Mouse (Mus musculus) embryonic facial prominence, embryonic 15.5 days (tissue): Measurements from ENCODE around the gene Sfi1. TPM values are rescaled to one million over a fixed set of nuclear protein-coding genes. Genes with fewer than 3 reads are reported as not detected.
"Not testable (repeated sequence)": the region's sequence is repeated elsewhere in the genome, so short reads cannot be mapped to it uniquely, and the experiment has no call there.

Source experiments
- ATAC-seq: fragments of 200-750 bp; cut with Nextera tagmentation; 2 replicates; pipeline ENCODE4 v1.8.0; 2017; ENCODE audit warnings: low read depth, moderate TSS enrichment; ENCODE audit not compliant: insufficient number of reproducible peaks, low FRiP score, low TSS enrichment
- H3K27ac ChIP-seq: fragments of 300-500 bp; sonication (generic); replicated peaks from 2 replicates; pipeline ENCODE4 v1.5.1; 2015; ENCODE audit warnings: mild to moderate bottlenecking, inconsistent platforms
- H3K27me3 ChIP-seq: fragments of 300-500 bp; sonication (generic); 2 replicates; pipeline ENCODE4 v1.6.1; 2015; ENCODE audit warnings: inconsistent platforms
- H3K36me3 ChIP-seq: fragments of 300-500 bp; sonication (generic); 2 replicates; pipeline ENCODE4 v1.6.1; 2015; ENCODE audit warnings: mild to moderate bottlenecking, inconsistent platforms
- H3K4me1 ChIP-seq: fragments of 300-500 bp; sonication (generic); 2 replicates; pipeline ENCODE4 v1.6.1; 2015; ENCODE audit warnings: inconsistent platforms
- H3K4me2 ChIP-seq: fragments of 300-500 bp; sonication (generic); replicated peaks from 2 replicates; pipeline ENCODE4 v1.6.1; 2015; ENCODE audit warnings: mild to moderate bottlenecking, inconsistent platforms
- H3K4me3 ChIP-seq: fragments of 300-500 bp; sonication (generic); replicated peaks from 2 replicates; pipeline ENCODE4 v1.5.1; 2015; ENCODE audit warnings: mild to moderate bottlenecking, inconsistent platforms
- H3K9ac ChIP-seq: fragments of 300-500 bp; sonication (generic); 2 replicates; pipeline ENCODE4 v1.6.1; 2015; ENCODE audit warnings: inconsistent platforms
- H3K9me3 ChIP-seq: fragments of 300-500 bp; sonication (generic); replicated peaks from 2 replicates; pipeline ENCODE4 v1.6.1; 2016; ENCODE audit warnings: inconsistent platforms
- WGBS: fragments of 180-500 bp; shearing (Covaris S2); methylation state at CpG from one replicate; pipeline ENCODE4 v1.1.7; 2015; 5-methylcytosine and 5-hydroxymethylcytosine counted together
- polyA plus RNA-seq: library from polyadenylated mRNA; unstranded; fragments of >200 nt; fragmentation: Nextera tagmentation; extraction: Ambion mirVana; gene quantifications from 2 replicates; pipeline ENCODE4 v1.2.1, GENCODE M21; 2015

The Sfi1 gene
- polyA plus RNA-seq, 1 experiment from 2014 or later, result 18.6 TPM

- H3K9me3 ChIP-seq, result peaks cover 11% of the 10 kb centered on the region
- ATAC-seq, H3K4me3 ChIP-seq, H3K4me2 ChIP-seq, H3K27ac ChIP-seq, H3K9ac ChIP-seq, H3K36me3 ChIP-seq, H3K27me3 ChIP-seq, H3K4me1 ChIP-seq: not testable (repeated sequence)
- WGBS, result 83% methylated on average over 3 of the region's 4 CpGs
Measured at GRCm38 (mm10) chr11:3125922-3126321, 67.3 kb downstream of the Sfi1 start.

DNA sequence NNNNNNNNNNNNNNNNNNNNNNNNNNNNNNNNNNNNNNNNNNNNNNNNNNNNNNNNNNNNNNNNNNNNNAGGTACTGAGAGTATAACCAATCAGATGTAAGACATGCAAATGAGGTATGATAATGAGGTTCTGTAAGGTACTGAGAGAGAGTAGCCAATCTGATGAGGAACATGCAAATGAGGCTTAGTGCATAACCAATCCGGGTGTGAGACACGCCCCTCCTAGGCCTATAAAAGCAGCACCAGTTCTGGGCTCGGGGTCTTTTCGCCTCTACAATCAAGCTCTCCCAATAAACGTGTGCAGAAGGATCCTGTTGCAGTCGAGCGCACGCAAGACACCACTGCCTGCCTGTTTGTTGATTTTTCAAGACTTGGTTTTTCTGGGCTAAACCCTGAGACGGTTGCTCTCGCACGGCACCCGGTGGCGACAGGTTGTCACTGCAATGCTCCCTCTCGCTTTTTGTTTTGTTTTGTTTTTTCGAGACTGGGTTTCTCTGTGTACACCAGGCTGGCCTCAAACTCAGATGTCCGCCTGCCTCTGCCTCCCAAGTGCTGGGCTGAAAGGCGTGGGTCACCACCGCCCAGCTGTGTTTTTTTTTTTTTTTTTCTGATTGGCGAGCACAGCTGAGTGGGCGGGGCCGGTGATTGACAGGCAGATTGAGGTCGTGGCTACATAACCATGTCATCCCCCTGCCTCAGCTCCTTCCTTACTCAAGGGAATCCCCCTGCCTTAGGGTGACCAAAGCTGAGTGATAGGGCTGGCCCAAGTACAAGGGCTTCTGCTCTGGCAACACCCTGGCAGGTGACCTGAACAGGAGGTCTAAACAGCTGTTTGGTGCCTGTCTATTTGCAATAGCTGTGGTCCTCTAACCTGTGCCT, 68.1 kb downstream of the Sfi1 start:
- WGBS, result 80% methylated on average over 22 of the region's 22 CpGs
- ATAC-seq, result not testable (repeated sequence)

GRCm38 (mm10) chr11:3114403-3114802, 78.9 kb downstream of the Sfi1 start:
- Histone ChIP-seq H3K4me1 (no peaks in the 10 kb centered on the region), H3K27me3 (no peaks in the 10 kb centered on the region)
- 59% methylated on average over 3 of the region's 3 CpGs for WGBS

More for the DNA sequence above, 68.1 kb downstream of the Sfi1 start:
- not testable (repeated sequence) for H3K9ac ChIP-seq, H3K27me3 ChIP-seq, H3K36me3 ChIP-seq, H3K4me1 ChIP-seq, H3K4me3 ChIP-seq, H3K4me2 ChIP-seq, H3K27ac ChIP-seq
- peaks cover 11% of the 10 kb centered on the region for H3K9me3 ChIP-seq

DNA sequence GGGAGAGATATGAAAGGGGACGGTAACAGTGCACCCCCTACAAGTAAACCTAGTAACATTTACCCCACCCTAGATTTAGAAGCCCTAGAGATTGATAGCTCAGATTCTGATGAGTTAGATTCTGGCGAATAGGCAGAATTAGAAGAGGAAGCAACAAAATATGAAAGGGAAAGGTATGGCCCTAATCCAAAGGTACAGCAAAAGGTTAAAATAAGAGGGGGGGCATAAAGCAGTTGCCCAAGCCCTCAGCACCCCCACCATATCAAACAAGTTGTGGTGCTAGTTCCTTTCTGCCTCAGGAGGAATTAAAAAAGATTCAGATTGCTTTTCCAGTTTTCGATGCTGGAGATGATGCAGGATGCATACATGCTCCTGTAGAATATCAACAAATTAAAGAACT, 87.1 kb downstream of the Sfi1 start:
- Histone ChIP-seq H3K9ac (no peak overlapping the region), H3K27ac (no peak overlapping the region), H3K36me3 (no peaks in the 10 kb centered on the region), H3K4me2 (no peak overlapping the region), H3K4me1 (no peaks in the 10 kb centered on the region), H3K9me3 (peaks cover 44% of the 10 kb centered on the region), H3K4me3 (no peak overlapping the region), H3K27me3 (no peaks in the 10 kb centered on the region)
- 85% methylated on average over 3 of the region's 3 CpGs for WGBS
- ATAC-seq, result no peak

More at GRCm38 (mm10) chr11:3114403-3114802, 78.9 kb downstream of the Sfi1 start:
- H3K9ac ChIP-seq, result no peak overlapping the region
- H3K4me3 ChIP-seq, result no peak overlapping the region
- H3K4me2 ChIP-seq, result no peak overlapping the region
- ATAC-seq, result no peak
- 0 out of 2 replicates have a peak, but pooled peaks cover 12% of the 10 kb centered on the region for H3K9me3 ChIP-seq
- no peaks in the 10 kb centered on the region for H3K36me3 ChIP-seq
- H3K27ac ChIP-seq, result no peak overlapping the region

- H3K9ac ChIP-seq, result no peak overlapping the region
- no peaks in the 10 kb centered on the region for H3K27me3 ChIP-seq
- no peak for ATAC-seq
- 85% methylated on average over 21 of the region's 21 CpGs for WGBS
- no peak overlapping the region for H3K27ac ChIP-seq
- H3K4me2 ChIP-seq, result no peak overlapping the region
- peaks cover 42% of the 10 kb centered on the region for H3K9me3 ChIP-seq
- no peaks in the 10 kb centered on the region for H3K4me1 ChIP-seq
- no peaks in the 10 kb centered on the region for H3K36me3 ChIP-seq
- no peak overlapping the region for H3K4me3 ChIP-seq
Measured at GRCm38 (mm10) chr11:3105261-3105731, 88.0 kb downstream of the Sfi1 start.

- not testable (repeated sequence) for H3K27me3 ChIP-seq, H3K9ac ChIP-seq, H3K4me3 ChIP-seq, ATAC-seq, H3K27ac ChIP-seq, H3K4me2 ChIP-seq, H3K4me1 ChIP-seq, H3K36me3 ChIP-seq
- 84% methylated on average over 20 of the region's 20 CpGs for WGBS
- H3K9me3 ChIP-seq, result peaks cover 47% of the 10 kb centered on the region
Measured at GRCm38 (mm10) chr11:3104501-3105260, 88.6 kb downstream of the Sfi1 start.

GRCm38 (mm10) chr11:3103619-3104164, 89.6 kb downstream of the Sfi1 start:
- 65% methylated on average over 7 of the region's 7 CpGs for WGBS
- ATAC-seq, result peak; percentile 59; the same call in 1 of the 2 replicates
- Histone ChIP-seq H3K27ac (no peak overlapping the region), H3K9me3 (peaks cover 47% of the 10 kb centered on the region), H3K4me2 (no peak overlapping the region), H3K9ac (no peak overlapping the region), H3K36me3 (no peaks in the 10 kb centered on the region), H3K4me1 (no peaks in the 10 kb centered on the region), H3K27me3 (no peaks in the 10 kb centered on the region), H3K4me3 (no peak overlapping the region)

GRCm38 (mm10) chr11:3102626-3103025, 90.6 kb downstream of the Sfi1 start:
- H3K9ac ChIP-seq, H3K4me2 ChIP-seq, H3K27ac ChIP-seq, H3K36me3 ChIP-seq, H3K4me1 ChIP-seq, H3K27me3 ChIP-seq, H3K4me3 ChIP-seq, ATAC-seq: not testable (repeated sequence)
- H3K9me3 ChIP-seq, result peaks cover 47% of the 10 kb centered on the region
- WGBS, result 71% methylated on average over 7 of the region's 7 CpGs

DNA sequence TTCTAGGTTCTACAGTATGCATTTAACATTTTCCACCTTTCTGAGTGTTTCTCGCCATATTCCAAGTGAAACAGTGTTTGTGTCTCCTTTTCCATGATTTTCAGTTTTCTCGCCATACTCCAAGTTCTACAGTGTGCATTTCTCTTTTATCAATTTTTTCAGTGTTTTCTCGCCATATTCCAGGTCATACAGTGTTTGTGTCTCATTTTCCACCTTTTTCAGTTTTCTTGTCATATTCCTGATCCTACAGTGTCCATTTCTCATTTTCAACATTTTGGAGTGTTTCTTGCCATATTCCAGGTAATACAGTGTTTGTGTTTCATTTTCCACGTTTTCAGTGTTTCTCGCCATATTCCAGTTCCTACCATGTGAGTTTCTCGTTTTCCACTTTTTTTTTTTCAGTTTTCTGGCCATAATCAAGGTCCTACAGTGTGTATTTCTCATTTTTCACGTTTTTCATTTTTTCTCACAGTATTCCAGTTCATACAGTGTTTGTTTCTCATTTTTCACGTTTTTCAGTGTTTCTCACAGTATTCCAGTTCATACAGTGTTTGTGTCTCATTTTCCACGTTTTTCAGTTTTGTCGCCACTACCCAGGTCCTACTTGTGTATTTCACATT, 91.3 kb downstream of the Sfi1 start:
- ATAC-seq, result peak; percentile 75
- H3K4me3 ChIP-seq, result no peak overlapping the region
- no peaks in the 10 kb centered on the region for H3K27me3 ChIP-seq
- H3K4me1 ChIP-seq, result no peaks in the 10 kb centered on the region
- no peaks in the 10 kb centered on the region for H3K36me3 ChIP-seq
- no peak overlapping the region for H3K9ac ChIP-seq
- H3K4me2 ChIP-seq, result no peak overlapping the region
- 70% methylated on average over 10 of the region's 10 CpGs for WGBS
- H3K9me3 ChIP-seq, result peaks cover 47% of the 10 kb centered on the region
- no peak overlapping the region for H3K27ac ChIP-seq

GRCm38 (mm10) chr11:3101072-3101874, 92.0 kb downstream of the Sfi1 start:
- Histone ChIP-seq H3K4me2 (no peak overlapping the region), H3K9me3 (peaks cover 44% of the 10 kb centered on the region), H3K27ac (no peak overlapping the region), H3K27me3 (no peaks in the 10 kb centered on the region), H3K36me3 (no peaks in the 10 kb centered on the region), H3K4me3 (no peak overlapping the region), H3K4me1 (no peaks in the 10 kb centered on the region), H3K9ac (no peak overlapping the region)
- 76% methylated on average over 25 of the region's 25 CpGs for WGBS
- peak; percentile 75; the same call in 1 of the 2 replicates for ATAC-seq
